Mouse (Mus musculus): ENCODE measurements around the gene Clpp. TPM values are rescaled to one million over a fixed set of nuclear protein-coding genes. Genes with fewer than 3 reads are reported as not detected.
A peak's percentile ranks its signal among the peaks of the same experiment; 100 is the strongest.

Gene Clpp
- polyA plus RNA-seq, 1 experiment from 2014 or later, result 151 TPM

GRCm38 (mm10) chr17:57030931-57031660 is 41.0 kb downstream of the Clpp start, which contains the start of gene Khsrp:
Gene Khsrp, minus strand, starts transcription at chr17:57031522.
- peak; percentile 1; the same call in 1 of the 2 replicates for ATAC-seq (replicated peaks; ENCODE audit: low FRiP score)
- H3K9ac ChIP-seq (ENCODE audit: low read length), result peak within 1 kb of the TSS; percentile 98
- peak within 1 kb of the TSS; percentile 85 for H3K27ac ChIP-seq (ENCODE audit: low read depth, low read length)
- peaks cover 11% of the 10 kb centered on the region; the same call in 1 of the 2 replicates for H3K4me1 ChIP-seq (replicated peaks; ENCODE audit: control insufficient read depth, insufficient read depth, low read length)
- under 1% methylated on average over 88 of the region's 99 CpGs for WGBS
- H3K9me3 ChIP-seq (ENCODE audit: control insufficient read depth, low read length), result no peaks in the 10 kb centered on the region
- peaks cover 12% of the 10 kb centered on the region for H3K36me3 ChIP-seq (ENCODE audit: control insufficient read depth, insufficient read depth, low read length)
- peak within 1 kb of the TSS; percentile 97 for H3K4me2 ChIP-seq (ENCODE audit: low read depth, low read length, severe bottlenecking)
- peak; percentile 85 for DNase-seq (ENCODE audit: low spot score)
- peak within 1 kb of the TSS; percentile 98 for H3K4me3 ChIP-seq (ENCODE audit: low read depth, low read length)
- no peaks in the 10 kb centered on the region for H3K27me3 ChIP-seq (ENCODE audit: control insufficient read depth, insufficient read depth, low read length)

- WGBS, result under 1% methylated on average over 38 of the region's 38 CpGs
- peak overlapping the region; percentile 58 for H3K9ac ChIP-seq (ENCODE audit: low read length)
- H3K4me2 ChIP-seq (ENCODE audit: low read depth, low read length, severe bottlenecking), result peak overlapping the region; percentile 61
- peak; percentile 98 for ATAC-seq (replicated peaks; ENCODE audit: low FRiP score)
- peaks cover 11% of the 10 kb centered on the region; the same call in 1 of the 2 replicates for H3K4me1 ChIP-seq (replicated peaks; ENCODE audit: control insufficient read depth, insufficient read depth, low read length)
- DNase-seq (ENCODE audit: low spot score), result peak; percentile 99
- H3K36me3 ChIP-seq (ENCODE audit: control insufficient read depth, insufficient read depth, low read length), result peaks cover 8% of the 10 kb centered on the region; the same call in 1 of the 2 replicates
- H3K27me3 ChIP-seq (ENCODE audit: control insufficient read depth, insufficient read depth, low read length), result no peaks in the 10 kb centered on the region
- H3K4me3 ChIP-seq (ENCODE audit: low read depth, low read length), result peak overlapping the region; percentile 98
- H3K27ac ChIP-seq (ENCODE audit: low read depth, low read length), result peak overlapping the region; percentile 82
- H3K9me3 ChIP-seq (ENCODE audit: control insufficient read depth, low read length), result no peaks in the 10 kb centered on the region
These were observed 41.7 kb downstream of the Clpp start for GRCm38 (mm10) chr17:57031661-57032420.

GRCm38 (mm10) chr17:57032854-57033253 is 42.7 kb downstream of the Clpp start:
- Histone ChIP-seq H3K9me3 (ENCODE audit: control insufficient read depth, low read length) (no peaks in the 10 kb centered on the region), H3K4me1 (replicated peaks; ENCODE audit: control insufficient read depth, insufficient read depth, low read length) (peaks cover 11% of the 10 kb centered on the region; the same call in 1 of the 2 replicates), H3K36me3 (ENCODE audit: control insufficient read depth, insufficient read depth, low read length) (peaks cover under 1% of the 10 kb centered on the region; the same call in 1 of the 2 replicates), H3K9ac (ENCODE audit: low read length) (no peak overlapping the region), H3K4me3 (ENCODE audit: low read depth, low read length) (no peak overlapping the region), H3K4me2 (ENCODE audit: low read depth, low read length, severe bottlenecking) (no peak overlapping the region; the same call in 1 of the 2 replicates), H3K27ac (ENCODE audit: low read depth, low read length) (no peak overlapping the region), H3K27me3 (ENCODE audit: control insufficient read depth, insufficient read depth, low read length) (no peaks in the 10 kb centered on the region)
- DNase-seq (ENCODE audit: low spot score) (no peak), ATAC-seq (replicated peaks; ENCODE audit: low FRiP score) (no peak)
- WGBS, result 84% methylated on average over 4 of the region's 4 CpGs

GRCm38 (mm10) chr17:57038978-57039377 is 48.9 kb downstream of the Clpp start:
- Histone ChIP-seq H3K27me3 (ENCODE audit: control insufficient read depth, insufficient read depth, low read length) (no peaks in the 10 kb centered on the region), H3K4me1 (replicated peaks; ENCODE audit: control insufficient read depth, insufficient read depth, low read length) (no peaks in the 10 kb centered on the region), H3K36me3 (ENCODE audit: control insufficient read depth, insufficient read depth, low read length) (no peaks in the 10 kb centered on the region), H3K4me2 (ENCODE audit: low read depth, low read length, severe bottlenecking) (no peak overlapping the region), H3K27ac (ENCODE audit: low read depth, low read length) (no peak overlapping the region), H3K9me3 (ENCODE audit: control insufficient read depth, low read length) (no peaks in the 10 kb centered on the region), H3K4me3 (ENCODE audit: low read depth, low read length) (no peak overlapping the region), H3K9ac (ENCODE audit: low read length) (no peak overlapping the region)
- no peak for ATAC-seq (replicated peaks; ENCODE audit: low FRiP score)
- WGBS, result 51% methylated on average over 8 of the region's 8 CpGs
- no peak for DNase-seq (ENCODE audit: low spot score)

GRCm38 (mm10) chr17:57041554-57041953 is 51.4 kb downstream of the Clpp start, which contains the start of gene Slc25a41:
Gene Slc25a41, minus strand, starts transcription at chr17:57041654.
- H3K9ac ChIP-seq (ENCODE audit: low read length), result no peak within 1 kb of the TSS
- no peak within 1 kb of the TSS for H3K4me2 ChIP-seq (ENCODE audit: low read depth, low read length, severe bottlenecking)
- no peak within 1 kb of the TSS for H3K27ac ChIP-seq (ENCODE audit: low read depth, low read length)
- H3K9me3 ChIP-seq (ENCODE audit: control insufficient read depth, low read length), result no peaks in the 10 kb centered on the region
- ATAC-seq (replicated peaks; ENCODE audit: low FRiP score), result no peak
- H3K4me3 ChIP-seq (ENCODE audit: low read depth, low read length), result no peak within 1 kb of the TSS
- no peaks in the 10 kb centered on the region for H3K36me3 ChIP-seq (ENCODE audit: control insufficient read depth, insufficient read depth, low read length)
- no peaks in the 10 kb centered on the region for H3K4me1 ChIP-seq (replicated peaks; ENCODE audit: control insufficient read depth, insufficient read depth, low read length)
- WGBS, result 75% methylated on average over 8 of the region's 8 CpGs
- no peaks in the 10 kb centered on the region for H3K27me3 ChIP-seq (ENCODE audit: control insufficient read depth, insufficient read depth, low read length)
- DNase-seq (ENCODE audit: low spot score), result no peak

Other genes with a start within 250 kb of the Clpp start
- 5.0 and 5.5 TPM in 2 replicates for gene Nrtn, start 232.8 kb upstream of the Clpp start, polyA plus RNA-seq (2014; fragmentation: Nextera tagmentation; extraction: Ambion mirVana)
- gene Dus3l, start 225.5 kb upstream of the Clpp start, polyA plus RNA-seq (2014; fragmentation: Nextera tagmentation; extraction: Ambion mirVana), result 40.4 and 43.1 TPM in 2 replicates
- gene Prr22, start 220.1 kb upstream of the Clpp start, polyA plus RNA-seq (2014; fragmentation: Nextera tagmentation; extraction: Ambion mirVana), result 1.3 and 1.8 TPM in 2 replicates
- 10.9 and 11.1 TPM in 2 replicates for gene Rfx2, start 159.3 kb upstream of the Clpp start, polyA plus RNA-seq (2014; fragmentation: Nextera tagmentation; extraction: Ambion mirVana)
- not detected in 2 replicates for gene Acsbg2, start 115.9 kb upstream of the Clpp start, polyA plus RNA-seq (2014; fragmentation: Nextera tagmentation; extraction: Ambion mirVana)
- 0.53 and 0.57 TPM in 2 replicates for gene 1700061G19Rik, start 114.8 kb upstream of the Clpp start, polyA plus RNA-seq (2014; fragmentation: Nextera tagmentation; extraction: Ambion mirVana)
- 56.7 and 57.2 TPM in 2 replicates for gene Mllt1, start 54.9 kb upstream of the Clpp start, polyA plus RNA-seq (2014; fragmentation: Nextera tagmentation; extraction: Ambion mirVana)
- gene Acer1, start 8.2 kb upstream of the Clpp start, polyA plus RNA-seq (2014; fragmentation: Nextera tagmentation; extraction: Ambion mirVana), result not detected in 2 replicates
- 29.3 and 34.8 TPM in 2 replicates for gene Alkbh7, start 7.0 kb downstream of the Clpp start, polyA plus RNA-seq (2014; fragmentation: Nextera tagmentation; extraction: Ambion mirVana)
- 0.76 TPM in 1 of 2 replicates, not detected in the other for gene Pspn, start 9.7 kb downstream of the Clpp start, polyA plus RNA-seq (2014; fragmentation: Nextera tagmentation; extraction: Ambion mirVana)
- gene Gtf2f1, start 21.0 kb downstream of the Clpp start, polyA plus RNA-seq (2014; fragmentation: Nextera tagmentation; extraction: Ambion mirVana), result 77.3 and 82.7 TPM in 2 replicates
- gene Gm17949, start 21.2 kb downstream of the Clpp start, polyA plus RNA-seq (2014; fragmentation: Nextera tagmentation; extraction: Ambion mirVana), result 0.27 and 0.39 TPM in 2 replicates
- 62.9 and 67.6 TPM in 2 replicates for gene Khsrp, start 41.2 kb downstream of the Clpp start, polyA plus RNA-seq (2014; fragmentation: Nextera tagmentation; extraction: Ambion mirVana)
- not detected in 2 replicates for gene Slc25a41, start 51.3 kb downstream of the Clpp start, polyA plus RNA-seq (2014; fragmentation: Nextera tagmentation; extraction: Ambion mirVana)
- gene Crb3, start 68.8 kb downstream of the Clpp start, polyA plus RNA-seq (2014; fragmentation: Nextera tagmentation; extraction: Ambion mirVana), result 1.5 and 1.9 TPM in 2 replicates
- gene Slc25a23, start 69.6 kb downstream of the Clpp start, polyA plus RNA-seq (2014; fragmentation: Nextera tagmentation; extraction: Ambion mirVana), result 19.9 and 21.5 TPM in 2 replicates
- gene Dennd1c, start 88.2 kb downstream of the Clpp start, polyA plus RNA-seq (2014; fragmentation: Nextera tagmentation; extraction: Ambion mirVana), result 4.6 and 5.7 TPM in 2 replicates
- 81.6 and 99.7 TPM in 2 replicates for gene Tubb4a, start 97.5 kb downstream of the Clpp start, polyA plus RNA-seq (2014; fragmentation: Nextera tagmentation; extraction: Ambion mirVana)
- gene Tnfsf9, start 115.0 kb downstream of the Clpp start, polyA plus RNA-seq (2014; fragmentation: Nextera tagmentation; extraction: Ambion mirVana), result 10.9 and 12.9 TPM in 2 replicates
- not detected in 2 replicates for gene Cd70, start 159.5 kb downstream of the Clpp start, polyA plus RNA-seq (2014; fragmentation: Nextera tagmentation; extraction: Ambion mirVana)
- gene Tnfsf14, start 203.9 kb downstream of the Clpp start, polyA plus RNA-seq (2014; fragmentation: Nextera tagmentation; extraction: Ambion mirVana), result 0.13 and 0.19 TPM in 2 replicates
- not detected in 2 replicates for gene C3, start 237.8 kb downstream of the Clpp start, polyA plus RNA-seq (2014; fragmentation: Nextera tagmentation; extraction: Ambion mirVana)